Mouse (Mus musculus) embryonic facial prominence, embryonic 11.5 days (tissue): ENCODE measurements at regions not wholly inside any gene's neighbourhood (a gene's known extent, or its start where the extent isn't known, plus 50 kb on each side); places are given as distances from the start of the nearest gene placed in this dataset.
"Not testable (repeated sequence)": the region's sequence is repeated elsewhere in the genome, so short reads cannot be mapped to it uniquely, and the experiment has no call there.

Experiments used
- ATAC-seq: fragments of 200-750 bp; cut with Nextera tagmentation; replicated peaks from 2 replicates; pipeline ENCODE4 v1.8.0; 2017; ENCODE audit warnings: low read depth; ENCODE audit not compliant: insufficient number of reproducible peaks, low FRiP score, low TSS enrichment
- DNase-seq: peaks from one replicate; pipeline ENCODE4 v3.0.0-alpha.2; 2015; ENCODE audit warnings: low spot score
- H3K27ac ChIP-seq: fragments of 300-500 bp; sonication (generic); replicated peaks from 2 replicates; pipeline ENCODE4 v1.5.1; 2014; ENCODE audit warnings: mild to moderate bottlenecking, low read depth, low read length, control low read depth
- H3K27me3 ChIP-seq: fragments of 300-500 bp; sonication (generic); 2 replicates; pipeline ENCODE4 v1.6.1; 2014; ENCODE audit warnings: mild to moderate bottlenecking, low read length, moderate library complexity, mixed read lengths; ENCODE audit not compliant: control insufficient read depth, insufficient read depth
- H3K36me3 ChIP-seq: fragments of 300-500 bp; sonication (generic); replicated peaks from 2 replicates; pipeline ENCODE4 v1.6.1; 2014; ENCODE audit warnings: low read depth, mild to moderate bottlenecking, low read length, moderate library complexity, mixed read lengths; ENCODE audit not compliant: control insufficient read depth, insufficient read depth
- H3K4me1 ChIP-seq: fragments of 300-500 bp; sonication (generic); 2 replicates; pipeline ENCODE4 v1.6.1; 2014; ENCODE audit warnings: low read length, mixed read lengths; ENCODE audit not compliant: control insufficient read depth, insufficient read depth
- H3K4me2 ChIP-seq: fragments of 300-500 bp; sonication (generic); 2 replicates; pipeline ENCODE4 v1.6.1; 2014; ENCODE audit warnings: low read depth, mild to moderate bottlenecking, control low read depth, low read length, moderate library complexity
- H3K4me3 ChIP-seq: fragments of 300-500 bp; sonication (generic); 2 replicates; pipeline ENCODE4 v1.5.1; 2014; ENCODE audit warnings: low read depth, low read length, control low read depth
- H3K9ac ChIP-seq: fragments of 300-500 bp; sonication (generic); replicated peaks from 2 replicates; pipeline ENCODE4 v1.6.1; 2014; ENCODE audit warnings: mild to moderate bottlenecking, control low read depth, low read length
- H3K9me3 ChIP-seq: fragments of 300-500 bp; sonication (generic); replicated peaks from 2 replicates; pipeline ENCODE4 v1.6.1; 2016; ENCODE audit warnings: mild to moderate bottlenecking, low read length, inconsistent platforms, mixed read lengths; ENCODE audit not compliant: control insufficient read depth
- WGBS: fragments of 180-500 bp; shearing (Covaris S2); extraction: QIAGEN DNeasy Blood & Tissue Kit; methylation state at CpG from one replicate; pipeline ENCODE4 v1.1.7; 2014; 5-methylcytosine and 5-hydroxymethylcytosine counted together

DNA sequence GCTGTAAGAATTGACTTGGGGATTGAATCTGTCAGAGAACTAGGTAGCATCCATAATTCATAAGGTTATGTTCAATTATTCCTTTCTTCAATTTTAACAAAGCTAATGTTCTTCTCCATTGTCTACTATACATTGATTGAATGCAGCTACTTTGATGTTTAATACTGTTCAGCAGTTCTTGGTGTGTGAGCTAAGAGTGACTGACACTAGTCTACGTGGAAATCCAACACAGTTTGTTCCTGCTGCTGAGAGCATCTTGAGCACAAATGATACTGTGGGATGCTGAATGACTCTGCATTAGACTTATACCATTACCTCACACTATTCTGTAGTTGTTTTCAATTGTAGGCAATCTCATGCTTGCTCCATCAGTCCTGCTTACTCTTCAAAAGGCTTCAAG, 249.4 kb upstream of the Akr1e1 start:
- Histone ChIP-seq H3K9me3 (no peaks in the 10 kb centered on the region), H3K27me3 (no peaks in the 10 kb centered on the region), H3K27ac (no peak overlapping the region), H3K4me2 (no peak overlapping the region), H3K4me3 (no peak overlapping the region), H3K9ac (no peak overlapping the region), H3K36me3 (no peaks in the 10 kb centered on the region), H3K4me1 (no peaks in the 10 kb centered on the region)
- WGBS: 73% methylated on average over 1 of the region's 1 CpGs
- ATAC-seq (no peak), DNase-seq (no peak)

GRCm38 (mm10) chr13:4839481-4839880, 230.5 kb upstream of the Akr1e1 start:
- H3K27ac ChIP-seq, H3K27me3 ChIP-seq, H3K4me3 ChIP-seq, H3K4me2 ChIP-seq, ATAC-seq, H3K9me3 ChIP-seq, H3K36me3 ChIP-seq, H3K4me1 ChIP-seq, DNase-seq, H3K9ac ChIP-seq: not testable (repeated sequence)
- 85% methylated on average over 2 of the region's 2 CpGs for WGBS

DNA sequence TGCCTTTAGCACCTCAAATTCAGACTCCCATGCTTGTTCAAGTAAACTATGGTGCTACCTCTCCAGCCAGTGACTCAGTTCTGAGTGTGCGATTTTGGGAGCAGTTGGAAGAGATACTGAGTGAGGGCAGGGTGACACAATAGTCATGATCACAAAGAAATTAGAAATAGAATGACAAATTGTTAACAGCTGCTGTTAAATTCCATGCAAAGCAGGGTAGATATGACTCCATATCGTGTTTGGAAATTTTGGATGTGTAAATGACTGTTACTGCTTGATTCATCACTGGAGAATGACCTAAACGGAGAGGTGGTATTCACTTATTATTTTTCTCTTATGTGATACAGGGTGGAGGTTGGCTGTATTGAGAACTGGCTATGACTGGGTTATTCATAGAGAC, 217.8 kb upstream of the Akr1e1 start:
- Histone ChIP-seq H3K27ac (no peak overlapping the region), H3K36me3 (no peaks in the 10 kb centered on the region), H3K9me3 (no peaks in the 10 kb centered on the region), H3K9ac (no peak overlapping the region), H3K4me3 (no peak overlapping the region), H3K4me1 (no peaks in the 10 kb centered on the region), H3K4me2 (no peak overlapping the region), H3K27me3 (no peaks in the 10 kb centered on the region)
- ATAC-seq (no peak), DNase-seq (no peak)
- 82% methylated on average over 3 of the region's 3 CpGs for WGBS

DNA sequence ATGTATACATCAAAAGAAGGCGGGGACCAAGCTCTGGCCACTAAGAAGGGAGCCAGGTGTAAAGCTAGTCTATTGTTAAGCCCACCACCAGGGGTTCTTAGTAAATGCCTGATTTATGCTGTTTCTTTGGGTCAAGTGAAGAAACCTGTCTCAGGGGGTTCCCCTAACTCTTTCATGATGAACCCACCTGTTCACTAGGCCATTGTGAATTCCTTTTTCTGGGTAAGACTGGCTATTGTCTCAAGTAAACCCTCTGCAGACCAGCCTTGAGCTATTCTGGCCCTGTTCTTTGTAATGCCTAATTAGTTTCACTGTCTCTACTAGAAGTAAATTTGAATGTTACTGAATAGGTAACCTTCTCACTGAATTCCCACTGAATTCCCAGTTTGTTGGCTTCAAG, 216.8 kb upstream of the Akr1e1 start:
- H3K4me1 ChIP-seq, H3K4me3 ChIP-seq, DNase-seq, H3K27ac ChIP-seq, H3K9ac ChIP-seq, H3K27me3 ChIP-seq, ATAC-seq, H3K9me3 ChIP-seq, H3K4me2 ChIP-seq, H3K36me3 ChIP-seq: not testable (repeated sequence)
- 92% methylated on average over 1 of the region's 1 CpGs for WGBS

- Histone ChIP-seq H3K9ac (no peak overlapping the region), H3K27ac (no peak overlapping the region), H3K4me2 (no peak overlapping the region), H3K36me3 (no peaks in the 10 kb centered on the region), H3K9me3 (no peaks in the 10 kb centered on the region), H3K4me3 (no peak overlapping the region), H3K27me3 (no peaks in the 10 kb centered on the region), H3K4me1 (no peaks in the 10 kb centered on the region)
- WGBS: 95% methylated on average over 2 of the region's 2 CpGs
- DNase-seq: no peak
- no peak for ATAC-seq
These were observed 197.9 kb upstream of the Akr1e1 start for GRCm38 (mm10) chr13:4806876-4807275.

DNA sequence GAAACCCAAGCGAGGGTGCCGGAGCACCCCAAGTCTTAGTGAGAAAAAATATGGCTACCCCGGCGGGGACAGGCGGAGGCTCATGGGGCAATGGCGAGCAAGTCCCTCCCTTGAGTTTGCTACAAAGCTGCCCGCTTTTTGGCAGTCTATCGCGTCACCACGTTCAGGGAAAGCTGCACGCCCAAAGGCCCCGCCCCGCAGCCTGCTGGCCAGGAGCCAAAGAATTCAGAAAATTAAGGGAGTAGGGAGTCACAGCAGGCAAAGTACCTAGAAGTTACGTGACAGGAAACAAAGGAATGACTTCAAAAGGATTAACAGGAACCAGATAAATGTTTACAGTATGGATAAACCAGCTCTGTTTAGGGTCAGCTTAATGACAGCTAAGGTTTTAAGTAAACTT, 191.7 kb upstream of the Akr1e1 start:
- Histone ChIP-seq H3K9me3 (peaks cover 5% of the 10 kb centered on the region; the same call in 1 of the 2 replicates), H3K9ac (no peak overlapping the region), H3K27me3 (no peaks in the 10 kb centered on the region), H3K4me2 (no peak overlapping the region), H3K4me1 (no peaks in the 10 kb centered on the region), H3K36me3 (no peaks in the 10 kb centered on the region), H3K4me3 (no peak overlapping the region), H3K27ac (no peak overlapping the region)
- ATAC-seq: no peak
- 90% methylated on average over 14 of the region's 14 CpGs for WGBS
- no peak for DNase-seq

GRCm38 (mm10) chr13:4791139-4791538, 182.2 kb upstream of the Akr1e1 start:
- ATAC-seq: no peak
- Histone ChIP-seq H3K4me3 (no peak overlapping the region), H3K27ac (no peak overlapping the region), H3K4me2 (no peak overlapping the region), H3K4me1 (no peaks in the 10 kb centered on the region), H3K27me3 (no peaks in the 10 kb centered on the region), H3K9ac (no peak overlapping the region), H3K36me3 (no peaks in the 10 kb centered on the region), H3K9me3 (no peaks in the 10 kb centered on the region)
- 82% methylated on average over 2 of the region's 2 CpGs for WGBS
- DNase-seq: no peak

DNA sequence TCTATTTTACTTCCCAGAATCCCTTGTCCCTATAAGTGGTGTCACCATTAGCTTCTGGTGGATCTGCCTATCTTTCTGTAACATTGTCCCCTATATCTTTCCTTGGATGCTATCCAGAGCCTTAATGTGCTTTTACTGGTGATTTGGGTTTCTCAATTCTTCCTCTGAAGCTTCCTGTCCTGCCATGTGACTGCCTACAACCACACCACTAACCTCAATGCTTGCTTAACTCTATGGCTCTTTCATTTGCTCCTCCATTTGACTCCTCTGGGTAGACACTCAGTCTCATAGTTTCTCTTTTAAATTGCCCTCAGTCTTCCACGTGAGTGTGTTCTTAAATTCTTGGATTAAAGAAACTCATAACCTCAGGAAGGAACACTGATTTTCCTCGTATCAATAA, 181.4 kb upstream of the Akr1e1 start:
- Histone ChIP-seq H3K4me2 (no peak overlapping the region), H3K9ac (no peak overlapping the region), H3K27ac (no peak overlapping the region), H3K27me3 (no peaks in the 10 kb centered on the region), H3K4me3 (no peak overlapping the region), H3K9me3 (no peaks in the 10 kb centered on the region), H3K4me1 (no peaks in the 10 kb centered on the region), H3K36me3 (no peaks in the 10 kb centered on the region)
- ATAC-seq (no peak), DNase-seq (no peak)
- 68% methylated on average over 2 of the region's 2 CpGs for WGBS

DNA sequence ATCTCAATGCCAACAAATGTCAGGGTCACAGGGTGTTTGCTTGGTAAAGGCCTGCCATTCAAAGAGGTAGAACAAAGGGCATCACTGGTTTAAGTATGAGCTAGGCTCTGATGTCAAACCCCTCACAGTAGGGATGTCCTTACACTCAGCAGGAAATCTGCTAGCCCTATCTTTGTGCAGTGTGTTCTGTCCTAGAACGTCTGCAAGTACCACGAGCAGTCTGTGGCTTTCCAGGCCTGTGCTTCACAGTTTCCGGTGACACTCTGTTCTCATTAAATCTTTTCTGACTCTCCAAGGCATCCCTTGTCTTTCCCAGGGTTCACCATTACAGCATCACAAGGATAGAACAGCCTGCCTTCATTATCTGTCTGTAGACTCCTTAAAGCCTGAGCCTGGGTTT, 174.3 kb upstream of the Akr1e1 start:
- no peak for ATAC-seq
- H3K27me3 ChIP-seq: no peaks in the 10 kb centered on the region
- H3K4me2 ChIP-seq: no peak overlapping the region
- H3K4me1 ChIP-seq: no peaks in the 10 kb centered on the region
- H3K4me3 ChIP-seq: no peak overlapping the region
- WGBS: 58% methylated on average over 3 of the region's 3 CpGs
- H3K9ac ChIP-seq: no peak overlapping the region
- no peak for DNase-seq
- H3K36me3 ChIP-seq: no peaks in the 10 kb centered on the region
- no peaks in the 10 kb centered on the region for H3K9me3 ChIP-seq
- no peak overlapping the region for H3K27ac ChIP-seq
